Mouse (Mus musculus): ENCODE measurements around the gene Olfr959.

The Olfr959 gene

DNA sequence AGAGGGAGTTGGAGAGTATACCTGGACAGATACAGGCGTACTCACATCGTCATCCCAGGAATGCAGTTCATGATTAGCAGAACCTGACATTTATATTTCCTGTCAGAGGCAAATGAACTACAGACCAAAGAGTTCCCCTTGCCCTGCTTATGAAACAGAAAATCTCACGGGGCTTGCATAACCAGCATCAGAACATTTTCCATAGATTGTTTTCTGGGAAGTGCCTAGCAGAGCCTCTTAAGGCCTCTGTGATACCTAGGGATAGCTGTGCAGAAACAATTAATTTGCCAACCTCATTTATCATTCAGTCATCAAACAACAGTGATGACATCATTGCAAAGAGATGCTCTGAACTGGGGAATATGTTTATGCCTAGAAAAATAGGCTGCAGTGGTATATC, at the start of gene Olfr959:
TSS of gene Olfr959 (minus strand) at position 101 of the 400 bp plus-strand sequence.
- no peak for DNase-seq (ENCODE audit: low read depth, low spot score)

GRCm38 (mm10) chr9:39624711-39625110, 49.3 kb upstream of the Olfr959 start:
- DNase-seq (ENCODE audit: low read depth, low spot score): no peak

DNA sequence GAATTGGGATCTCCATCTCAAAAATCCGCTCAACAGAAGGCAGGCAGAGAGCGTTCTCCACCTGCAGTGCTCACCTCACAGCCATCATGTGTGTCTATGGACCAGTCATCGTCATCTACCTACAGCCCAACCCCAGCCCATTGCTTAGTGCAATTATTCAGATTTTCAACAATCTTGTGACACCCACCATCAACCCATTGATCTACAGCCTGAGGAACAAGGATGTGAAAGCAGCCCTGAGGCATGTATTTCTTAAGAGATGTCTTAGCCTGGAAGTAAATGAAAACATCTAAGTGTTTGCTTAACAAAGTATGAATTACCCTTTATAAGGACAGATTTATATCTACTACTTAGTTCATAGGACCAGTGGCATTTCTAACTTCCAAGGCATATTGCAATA, 48.4 kb upstream of the Olfr959 start:
- no peak for DNase-seq (ENCODE audit: low read depth, low spot score)

GRCm38 (mm10) chr9:39621073-39621472, 45.7 kb upstream of the Olfr959 start, which contains the start of gene Olfr960:
Gene Olfr960 (plus strand): TSS chr9:39621373.
- no peak for DNase-seq (ENCODE audit: low read depth, low spot score)

GRCm38 (mm10) chr9:39611953-39612352, 36.6 kb upstream of the Olfr959 start:
- no peak for DNase-seq (ENCODE audit: low read depth, low spot score)

DNA sequence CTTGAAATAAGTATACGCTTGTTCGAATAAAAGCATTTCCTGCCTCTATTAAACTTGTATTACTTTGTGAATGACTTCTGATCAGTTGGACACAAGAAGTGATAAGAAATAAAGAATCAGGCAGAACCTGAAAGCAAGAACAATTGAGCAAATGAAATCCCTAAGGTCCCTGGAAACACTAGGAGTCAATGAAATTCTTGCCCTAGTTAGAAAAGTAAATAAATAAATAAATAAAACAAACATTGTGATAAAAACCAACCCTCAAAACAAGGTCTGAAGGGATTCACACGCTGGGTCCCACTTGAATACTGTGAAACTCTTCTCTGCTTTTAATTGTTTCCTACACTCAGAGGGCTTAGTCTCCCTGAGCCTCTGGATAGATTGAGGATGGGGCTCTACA, 35.0 kb upstream of the Olfr959 start, which contains the start of gene Olfr148:
TSS of gene Olfr148 (plus strand) at position 301 of the 400 bp plus-strand sequence.
- no peak for DNase-seq (ENCODE audit: low read depth, low spot score)

- DNase-seq (ENCODE audit: low read depth, low spot score): no peak
Measured at GRCm38 (mm10) chr9:39608497-39608896, 33.1 kb upstream of the Olfr959 start.

DNA sequence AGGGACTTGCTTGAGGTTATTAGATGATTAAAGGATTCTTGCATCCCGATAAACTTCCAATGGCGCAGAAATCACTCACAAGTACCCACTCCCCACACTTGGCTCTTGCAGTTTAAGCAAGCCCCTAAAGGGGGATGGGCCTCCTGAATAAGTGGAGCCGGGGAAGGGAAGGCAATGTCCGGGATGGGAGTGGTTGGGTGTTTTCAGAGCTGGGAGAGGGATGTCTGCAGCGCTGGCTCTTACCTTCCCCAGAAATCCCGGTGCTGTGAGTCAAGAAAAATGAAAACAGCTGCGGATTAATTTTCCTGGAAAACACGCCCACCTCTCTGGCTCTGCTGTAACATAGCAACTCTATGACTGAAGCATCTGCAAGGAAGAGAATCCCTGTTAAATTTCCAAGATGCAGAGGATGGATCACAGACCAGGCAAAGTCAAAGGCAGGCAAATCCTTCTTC, 28.7 kb upstream of the Olfr959 start, which contains the start of gene AW551984:
TSS of gene AW551984 (minus strand) at position 405 of the 455 bp plus-strand sequence.
- no peak for DNase-seq (ENCODE audit: low read depth, low spot score)

DNA sequence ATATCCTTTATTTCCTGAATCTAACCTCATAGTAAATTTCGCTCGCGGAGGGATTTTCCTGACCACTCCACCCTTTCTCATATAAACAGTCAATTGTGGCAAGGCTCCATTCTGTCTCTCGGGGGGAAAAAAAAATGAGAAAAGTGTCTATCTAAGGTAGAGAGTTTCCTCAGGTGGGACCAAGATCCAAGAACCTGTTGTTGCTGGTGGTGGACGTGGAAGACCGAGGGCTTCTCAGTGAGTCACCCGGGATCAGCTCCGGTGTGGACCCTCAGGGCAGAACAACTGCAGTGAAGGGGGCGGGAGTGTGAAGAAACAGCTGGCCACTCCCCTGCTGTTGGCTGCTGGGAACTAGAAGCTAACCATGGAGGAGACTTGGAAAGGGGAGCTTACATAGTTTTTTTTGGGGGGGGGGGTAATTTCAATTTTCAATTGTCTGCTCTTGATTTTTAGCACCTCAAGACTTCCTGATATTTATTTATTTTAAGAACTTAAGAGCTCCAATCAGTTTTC, 28.0 kb upstream of the Olfr959 start:
- DNase-seq (ENCODE audit: low read depth, low spot score): no peak

GRCm38 (mm10) chr9:39602536-39603332, 27.4 kb upstream of the Olfr959 start:
- no peak for DNase-seq (ENCODE audit: low read depth, low spot score)

DNA sequence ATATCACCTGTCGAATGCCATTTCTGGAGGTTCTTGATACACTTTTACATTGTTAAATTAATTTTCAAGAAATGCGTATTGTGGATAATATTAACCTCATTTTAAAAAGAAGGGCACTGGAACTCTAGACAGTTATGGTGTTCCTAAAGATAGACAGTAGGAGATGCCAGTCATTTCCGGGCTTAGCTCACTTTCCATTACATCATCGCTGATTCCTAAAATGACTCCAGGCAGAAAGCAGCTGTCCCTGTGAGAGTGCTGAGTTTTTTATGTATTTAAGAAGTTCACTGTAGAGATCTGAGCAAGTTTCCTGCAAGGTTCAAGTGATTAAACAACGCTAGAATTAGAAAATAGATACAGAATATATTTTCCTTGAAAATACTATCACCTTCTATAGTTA, 1.7 kb upstream of the Olfr959 start:
- no peak for DNase-seq (ENCODE audit: low read depth, low spot score)

- no peak for DNase-seq (ENCODE audit: low read depth, low spot score)
Measured at GRCm38 (mm10) chr9:39558349-39558647, 17.1 kb downstream of the Olfr959 start.

DNA sequence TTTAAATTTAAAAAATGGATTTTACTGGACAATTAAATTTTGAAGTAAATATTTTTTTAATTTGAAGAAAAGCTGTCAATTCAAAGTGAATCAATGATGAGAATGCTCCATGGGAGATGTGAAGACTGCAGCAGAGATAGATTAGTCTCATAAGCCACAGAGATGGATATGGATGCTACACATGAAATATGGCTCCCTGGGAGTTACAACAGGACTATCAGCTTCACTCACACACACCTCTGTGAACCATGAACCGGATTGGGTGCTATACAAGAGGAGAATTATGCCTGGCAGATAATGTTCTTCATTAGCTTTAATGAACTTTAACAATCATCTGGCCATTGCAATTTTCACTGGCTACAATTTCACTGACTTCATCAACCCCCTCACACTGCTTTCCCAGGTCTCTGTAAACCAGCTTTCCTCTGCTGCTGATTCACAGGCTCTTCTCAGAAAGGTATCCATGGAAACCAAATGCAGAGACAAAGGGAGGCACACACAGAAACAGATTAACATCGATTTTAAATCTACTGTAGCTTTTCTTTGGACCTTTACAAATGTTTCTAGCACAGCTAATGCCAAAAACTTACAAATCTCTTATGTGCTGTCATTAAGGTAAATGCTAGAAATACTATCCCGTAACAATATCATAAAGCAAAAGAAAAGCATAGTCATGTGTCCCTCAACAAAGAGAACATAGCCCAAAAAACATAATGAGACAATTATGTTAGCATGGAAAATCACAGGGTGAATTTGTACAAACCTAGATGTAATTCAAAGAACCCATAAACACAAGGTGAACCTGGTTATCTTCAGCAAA, 17.6 kb downstream of the Olfr959 start:
- DNase-seq (ENCODE audit: low read depth, low spot score): no peak

- no peak for DNase-seq (ENCODE audit: low read depth, low spot score)
Measured at GRCm38 (mm10) chr9:39553946-39554345, 21.4 kb downstream of the Olfr959 start, which contains the start of gene Olfr958. Gene Olfr958 (minus strand): TSS chr9:39554054.

GRCm38 (mm10) chr9:39550806-39551205, 24.6 kb downstream of the Olfr959 start:
- no peak for DNase-seq (ENCODE audit: low read depth, low spot score)

DNA sequence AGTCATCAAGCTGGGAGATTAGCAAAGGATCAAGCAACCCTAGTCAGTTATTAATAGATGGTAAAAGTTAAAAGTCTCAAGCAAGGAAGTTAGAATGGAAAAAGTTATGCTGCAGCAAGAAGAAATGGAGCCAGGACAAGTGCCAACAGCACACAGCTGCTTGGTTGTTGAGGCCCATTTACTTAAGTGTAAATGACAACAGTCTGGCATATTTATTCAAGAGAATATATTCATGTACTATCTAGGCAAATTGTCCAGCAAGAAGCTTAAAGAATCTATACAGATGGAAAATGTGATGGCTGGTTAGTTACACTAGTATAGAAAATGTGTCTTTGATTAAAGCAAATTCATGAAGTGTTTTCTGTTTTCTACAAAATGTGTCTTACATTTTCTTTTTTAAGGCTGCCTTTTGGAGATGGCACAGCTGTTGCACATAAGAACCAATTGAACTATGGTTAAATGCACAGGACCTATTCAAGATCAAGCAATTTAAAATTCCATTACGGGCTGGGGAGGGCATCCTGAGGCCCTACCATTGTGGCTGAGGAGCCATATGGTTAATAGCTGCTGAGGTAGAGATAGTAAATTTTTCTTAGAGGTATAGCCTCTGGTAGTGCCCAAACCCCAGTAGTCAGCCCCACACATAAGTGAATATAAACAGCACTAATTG, 51.6 kb downstream of the Olfr959 start:
- no peak for DNase-seq (ENCODE audit: low read depth, low spot score)

Data from retina, postnatal 7 days (tissue).